Mouse (Mus musculus) erythroblast, adult 5-6 weeks (primary cell): ENCODE data around the gene Meis2. TPM values are rescaled to one million over a fixed set of nuclear protein-coding genes. Genes with fewer than 3 reads are reported as not detected.

ENCODE experiments used
- ATAC-seq: replicated peaks from 2 replicates; pipeline ENCODE4 v1.8.0; 2016; ENCODE audit warnings: moderate number of reproducible peaks, mild to moderate bottlenecking, moderate TSS enrichment, inconsistent platforms; ENCODE audit not compliant: poor library complexity, low FRiP score, severe bottlenecking
- total RNA-seq, 2 experiments: library from RNA; stranded (forward) in 1 of 2; stranded (reverse) in 1 of 2; fragments of 150-400 nt in 1 of 2; fragments of 200-764, 138-1000 nt in 1 of 2; gene quantifications; 2 replicates each; pipeline versions ENCODE4 v1.2.3 to v1.2.4; 2015 to 2017; ENCODE audit warnings: low replicate concordance in 2 of 2

Meis2 gene
- total RNA-seq, 2 experiments from 2014 or later, result not detected

DNA sequence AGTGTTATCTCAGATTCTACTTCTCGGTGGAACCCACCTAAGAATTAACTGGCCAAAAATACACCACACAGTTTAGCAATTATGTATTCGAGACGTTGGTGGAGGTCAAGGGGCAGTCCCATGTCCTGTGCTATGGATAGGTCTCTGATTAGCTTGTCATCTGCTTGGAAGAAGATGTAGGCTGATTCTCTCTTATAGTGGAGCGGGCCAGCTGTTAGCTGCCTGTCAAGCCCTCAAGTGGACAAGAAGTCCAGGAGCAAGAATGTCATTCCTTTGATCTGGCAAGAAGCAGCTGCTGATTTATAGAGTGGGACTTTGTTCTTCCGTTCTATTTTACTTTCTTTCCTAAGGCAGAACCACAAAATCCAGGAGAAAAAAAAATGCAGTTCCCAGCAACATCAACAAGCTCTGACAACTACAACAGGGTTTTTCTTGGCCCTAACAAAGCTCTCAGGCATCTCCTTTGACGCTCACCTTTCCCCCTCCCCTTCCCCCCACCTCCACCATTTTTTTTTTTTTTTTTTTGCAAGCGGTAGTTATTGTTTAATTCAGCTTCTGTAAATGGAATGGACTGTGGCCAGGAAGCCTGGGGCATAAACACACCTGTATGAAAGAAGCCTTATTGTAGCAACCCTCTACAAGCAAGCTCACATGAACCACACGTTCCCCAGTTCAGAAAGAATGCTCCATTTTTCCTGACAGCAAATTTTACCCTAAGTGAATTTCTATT lies 189.7 kb downstream of the Meis2 start:
- no peak for ATAC-seq

DNA sequence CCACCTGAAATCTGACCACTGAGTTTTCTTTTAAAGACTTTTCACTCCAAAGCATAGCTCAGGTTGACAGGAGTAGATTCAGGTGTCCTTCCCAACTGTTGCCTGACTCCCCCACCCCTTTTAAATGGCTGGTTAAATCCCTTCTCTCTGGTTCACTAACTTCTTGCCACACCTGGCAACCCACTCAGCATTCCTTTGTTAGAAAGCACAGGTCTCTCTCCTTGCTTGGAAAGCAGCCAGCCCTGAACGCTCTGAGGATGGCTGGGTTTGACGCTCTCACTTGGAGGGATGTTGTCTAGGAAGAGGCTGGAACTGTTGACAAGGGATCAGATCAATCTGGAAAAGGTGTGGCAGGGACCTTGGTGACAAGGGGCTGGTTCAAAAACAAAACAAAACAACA lies 192.8 kb downstream of the Meis2 start:
- ATAC-seq, result no peak

DNA sequence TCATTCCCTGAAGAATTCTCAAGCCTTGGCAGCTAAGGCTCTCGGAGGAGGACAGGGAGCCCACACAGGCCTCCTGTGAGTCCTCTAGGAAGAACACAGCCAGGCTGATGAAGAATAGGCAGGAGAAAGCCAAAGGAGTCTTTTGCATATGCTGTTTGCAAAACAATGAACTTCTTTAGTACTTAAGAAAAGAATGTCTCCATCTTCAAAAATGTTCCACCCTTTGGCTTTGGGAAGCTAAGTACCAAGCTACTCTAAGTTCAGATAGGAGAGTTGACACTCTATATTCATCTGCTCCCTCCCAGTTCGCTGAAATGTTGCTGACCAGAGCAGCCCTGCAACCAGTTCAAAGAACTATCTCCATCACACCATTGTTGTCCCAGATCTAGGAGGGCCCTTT lies 195.7 kb downstream of the Meis2 start:
- ATAC-seq, result no peak

DNA sequence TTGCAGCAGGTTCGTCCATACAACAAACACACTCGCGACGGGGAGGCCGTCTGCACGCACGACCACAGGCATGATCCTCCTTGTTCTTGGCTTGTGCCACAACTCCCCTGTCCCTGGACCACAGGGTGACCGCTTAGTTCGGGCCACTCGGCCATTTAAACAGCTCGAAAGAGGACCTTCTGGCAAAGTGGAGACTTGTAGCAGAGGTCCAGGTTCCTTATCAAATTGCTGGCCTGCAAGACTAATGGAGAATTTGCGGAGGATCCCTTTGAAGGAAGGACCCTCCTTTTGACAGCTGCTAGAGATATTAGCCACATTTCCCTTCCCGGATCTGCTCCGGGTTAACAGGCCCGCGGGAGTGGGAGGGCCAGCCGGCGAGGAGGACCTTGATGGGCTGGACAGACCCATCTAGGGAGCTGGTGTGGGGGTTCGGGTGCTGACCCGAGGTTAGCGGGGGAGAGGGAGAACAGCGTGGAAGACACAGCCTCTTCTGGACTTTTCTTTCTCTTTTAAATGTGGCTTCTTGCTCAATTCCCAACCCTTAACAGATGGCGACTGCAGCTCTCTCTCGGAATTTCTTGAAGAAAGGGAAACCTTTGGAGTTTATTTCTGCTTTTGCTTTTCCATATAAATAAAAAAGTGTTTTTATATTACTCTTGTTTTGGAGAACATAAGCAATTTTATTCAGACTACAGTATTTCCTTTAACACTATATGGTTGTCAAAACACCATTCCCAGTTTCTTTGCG lies 204.9 kb downstream of the Meis2 start:
- ATAC-seq, result no peak

DNA sequence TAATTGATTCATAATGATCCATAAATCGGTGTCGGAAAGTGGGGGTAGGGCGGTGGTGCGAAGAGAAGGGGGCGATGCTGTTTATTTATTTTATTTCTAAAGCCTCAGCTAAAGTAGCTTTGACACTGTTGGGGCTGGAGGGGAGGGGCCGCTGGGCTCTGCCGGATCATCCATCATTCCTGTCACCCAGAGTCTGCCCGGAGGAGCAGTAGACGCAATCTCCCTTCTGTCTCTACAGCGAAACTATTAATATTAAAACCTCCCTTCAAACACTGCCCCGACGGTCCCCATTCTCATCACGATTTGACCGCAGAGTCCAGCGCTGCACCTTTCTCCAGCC lies 205.5 kb downstream of the Meis2 start:
- no peak for ATAC-seq

DNA sequence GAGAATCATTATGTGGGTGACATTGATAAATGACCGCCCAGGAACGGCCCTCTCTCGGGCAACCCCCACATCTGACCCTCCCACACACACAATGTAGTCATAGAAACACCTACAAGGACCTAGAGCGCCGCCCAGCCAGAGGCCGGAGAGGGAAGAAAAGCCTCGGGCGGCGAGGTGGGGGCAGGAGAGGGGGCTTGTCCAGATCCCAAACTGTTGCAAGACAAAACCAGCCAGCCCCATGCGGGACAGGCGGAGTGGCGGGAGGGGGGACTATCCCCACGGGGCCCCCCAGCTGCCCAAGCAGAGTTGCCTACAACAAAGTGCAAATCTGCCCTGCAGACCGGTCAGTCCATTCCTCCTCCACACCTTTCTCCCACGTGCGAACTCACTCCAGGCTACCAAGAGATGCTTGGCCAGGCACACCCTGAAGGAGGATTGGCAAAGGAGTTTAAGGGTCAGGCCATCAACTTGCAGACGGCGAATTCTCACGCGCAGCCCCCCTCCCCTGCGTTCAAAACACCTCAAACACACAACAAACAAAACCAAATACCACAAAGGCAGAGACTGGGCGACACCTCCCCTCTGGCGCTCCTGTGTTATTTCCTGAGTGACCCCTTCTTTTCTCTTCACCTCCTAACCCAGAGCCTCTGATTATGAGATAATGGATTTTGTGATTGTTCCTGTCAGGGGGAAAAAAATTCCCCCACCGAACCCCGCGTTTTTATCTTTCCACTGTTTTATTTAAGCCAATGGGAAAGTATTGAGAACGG lies 206.1 kb downstream of the Meis2 start:
- no peak for ATAC-seq

DNA sequence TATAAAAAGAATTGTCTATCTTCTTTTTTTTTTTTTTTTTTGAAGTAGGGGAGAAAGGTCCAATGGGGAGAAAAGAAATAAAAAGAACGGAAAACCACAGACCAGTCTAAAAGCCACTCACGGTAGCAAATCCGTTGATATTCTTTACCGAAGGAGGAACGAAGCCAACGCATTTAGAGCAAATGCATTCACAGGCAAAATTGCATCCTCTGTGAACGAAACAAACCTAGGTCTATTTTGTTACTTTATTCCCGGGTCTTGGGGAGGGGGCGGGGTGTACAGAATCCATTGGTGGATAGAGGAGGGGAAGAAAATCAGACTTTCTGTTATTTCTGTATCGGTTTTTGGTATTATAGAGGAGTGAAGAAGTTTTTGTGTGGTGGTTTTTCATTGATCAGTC lies 206.7 kb downstream of the Meis2 start:
- ATAC-seq, result no peak

DNA sequence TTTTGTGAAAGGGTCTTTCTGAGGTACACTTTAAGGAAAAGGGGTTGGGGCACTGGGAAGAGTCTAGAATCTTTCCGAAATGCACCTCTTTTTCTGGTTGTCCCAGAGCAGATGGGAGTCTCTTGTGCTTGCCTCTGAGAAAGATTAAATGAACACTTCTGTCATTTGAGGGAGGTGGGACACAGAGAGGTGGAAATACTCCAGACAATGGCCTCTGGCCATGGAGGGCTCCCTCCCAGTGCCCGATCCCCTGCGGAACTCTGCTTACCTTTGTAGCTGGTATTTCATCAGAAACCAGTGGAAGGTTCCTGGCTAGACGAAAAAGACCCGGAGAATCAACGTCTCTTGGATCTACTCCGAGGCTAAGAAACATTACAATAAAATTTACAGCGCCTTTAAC lies 207.4 kb downstream of the Meis2 start:
- no peak for ATAC-seq

DNA sequence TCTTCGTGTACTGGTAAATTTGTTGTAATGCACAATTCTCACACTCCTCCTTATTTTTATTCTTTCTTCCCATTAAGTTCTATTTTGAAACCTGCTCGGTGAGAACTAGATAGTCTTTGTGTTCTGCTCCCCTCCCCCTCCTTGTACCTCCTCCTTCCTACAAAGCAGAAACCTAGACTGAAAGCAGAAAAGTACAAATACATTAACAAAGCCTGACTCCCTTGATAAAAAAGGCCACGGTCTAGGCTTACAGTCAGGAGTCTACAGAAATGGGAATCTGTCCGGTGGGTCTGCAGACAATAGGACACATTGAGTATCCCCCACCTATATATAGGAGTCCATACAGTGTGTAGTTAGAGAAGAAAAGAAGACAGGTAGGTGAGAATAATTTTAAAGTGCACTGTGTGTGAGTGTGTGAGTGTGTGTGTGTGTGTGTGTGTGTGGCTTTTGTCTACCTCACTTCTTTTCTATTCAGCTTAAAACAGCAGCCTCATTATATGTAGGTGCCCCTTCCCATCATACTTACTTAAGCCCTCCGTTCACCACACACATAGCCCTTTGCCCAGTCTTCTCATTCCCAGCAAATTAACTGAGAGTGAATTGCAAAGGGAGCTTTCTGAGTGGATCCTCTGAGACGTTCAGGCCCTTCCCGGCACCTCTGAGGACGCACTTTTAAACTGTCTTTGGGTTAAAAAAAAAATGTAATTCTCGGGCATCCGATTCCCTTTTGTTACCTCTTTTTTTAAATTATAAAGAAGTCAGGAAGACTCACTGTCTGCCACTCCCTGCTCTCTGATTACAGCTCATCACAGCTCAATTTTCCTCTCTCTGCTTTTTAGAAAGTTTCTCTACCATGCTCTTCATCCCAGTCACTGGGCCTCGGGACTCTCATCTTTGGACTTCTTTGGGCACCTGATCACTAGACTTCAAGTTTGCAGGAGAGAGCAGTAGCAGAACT lies 208.2 kb downstream of the Meis2 start:
- no peak for ATAC-seq

DNA sequence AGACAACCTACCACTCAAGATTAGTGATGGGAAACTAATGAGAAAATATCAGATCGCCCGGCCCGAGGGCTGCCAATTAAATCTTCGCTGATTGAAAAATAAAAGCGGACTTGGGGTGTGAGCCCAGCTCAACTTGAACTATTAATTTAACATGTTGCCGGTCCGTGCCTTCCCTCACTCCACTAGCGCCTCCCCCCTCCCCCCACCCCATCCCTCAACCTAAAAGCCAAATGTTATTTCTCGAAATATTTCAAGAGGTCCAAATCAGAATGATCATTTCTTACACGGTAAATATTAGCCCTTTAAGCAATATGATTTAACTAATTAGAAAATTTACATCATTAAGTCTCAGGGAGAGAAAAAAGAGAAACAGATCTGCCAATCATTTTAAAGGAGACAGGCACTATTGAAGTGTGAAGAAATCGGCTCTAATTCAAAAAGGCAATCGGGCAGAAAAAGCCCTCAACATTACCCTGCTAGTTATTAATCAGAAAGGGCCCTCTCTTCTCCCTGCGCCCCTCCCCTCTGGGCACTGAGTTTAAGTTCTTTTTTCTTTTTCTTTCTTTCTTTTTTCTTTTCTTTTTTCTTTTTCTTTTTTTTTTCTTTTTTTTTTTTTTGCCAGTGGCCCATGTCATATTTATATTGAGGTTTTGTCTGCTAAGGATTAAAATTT lies 209.1 kb downstream of the Meis2 start:
- ATAC-seq, result no peak

DNA sequence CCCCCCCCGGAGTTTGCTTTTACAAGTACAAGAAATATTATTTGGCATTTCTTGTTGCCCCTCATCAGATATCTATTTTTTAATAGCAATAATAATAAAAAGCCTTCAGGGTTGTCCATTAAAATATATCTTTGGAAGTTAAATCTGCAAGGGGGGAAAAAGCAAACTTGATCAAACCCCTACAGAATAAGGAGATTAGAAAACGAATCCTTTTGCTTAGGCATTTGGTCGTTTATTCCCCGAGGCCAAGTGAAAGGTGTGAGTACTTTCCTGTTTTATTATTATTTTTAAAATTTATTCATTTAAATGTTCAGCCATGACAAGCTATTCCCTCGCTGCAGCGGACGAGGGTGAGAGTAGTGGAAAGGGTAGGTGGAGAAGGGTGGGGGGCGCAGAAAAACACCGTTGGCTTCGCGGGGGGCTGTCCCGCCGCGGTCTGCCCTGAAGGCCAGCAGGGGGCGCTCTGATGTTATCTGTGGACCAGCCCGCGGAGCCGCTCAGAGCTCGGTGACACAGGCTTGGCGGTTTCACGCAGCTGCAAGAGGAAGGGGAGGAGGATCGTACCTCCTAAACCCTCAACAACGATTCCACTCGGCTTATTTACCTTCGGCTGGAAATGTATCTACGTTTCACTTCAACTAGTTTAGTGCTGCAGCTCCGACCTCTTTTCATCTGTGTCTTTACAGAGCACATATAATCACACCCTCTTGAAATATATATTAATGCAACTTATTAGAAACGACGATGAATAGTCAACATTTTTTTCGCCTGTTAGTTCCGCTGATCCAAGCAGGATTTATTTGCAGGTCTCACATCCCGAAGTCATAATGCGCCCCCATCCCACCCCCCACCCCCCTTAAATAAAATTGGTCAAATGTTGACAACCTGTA lies 209.9 kb downstream of the Meis2 start:
- ATAC-seq, result no peak

DNA sequence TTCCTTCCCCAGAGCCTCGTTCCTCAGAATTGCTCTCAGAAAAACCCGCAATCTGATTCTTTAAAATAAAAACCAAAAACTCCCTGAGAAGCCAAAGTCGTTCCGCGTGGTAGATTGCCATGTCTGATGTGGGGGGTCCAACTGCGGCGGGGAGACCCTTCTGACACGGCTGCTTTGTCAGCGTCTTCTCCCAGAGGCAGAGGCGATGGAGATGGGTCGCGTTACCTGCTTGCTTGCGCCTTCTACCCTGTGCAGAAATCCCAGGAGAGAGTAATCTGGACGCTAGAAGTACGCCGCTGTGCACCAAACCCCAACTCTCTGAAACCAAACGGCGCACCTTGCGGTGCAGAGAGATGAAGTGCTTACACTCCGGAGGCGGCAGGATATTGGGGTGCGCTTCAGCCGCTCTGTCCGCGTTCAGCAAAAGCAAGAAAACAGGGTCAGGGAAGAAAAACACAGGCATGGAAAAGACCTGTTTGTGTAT lies 210.8 kb downstream of the Meis2 start:
- ATAC-seq, result no peak

DNA sequence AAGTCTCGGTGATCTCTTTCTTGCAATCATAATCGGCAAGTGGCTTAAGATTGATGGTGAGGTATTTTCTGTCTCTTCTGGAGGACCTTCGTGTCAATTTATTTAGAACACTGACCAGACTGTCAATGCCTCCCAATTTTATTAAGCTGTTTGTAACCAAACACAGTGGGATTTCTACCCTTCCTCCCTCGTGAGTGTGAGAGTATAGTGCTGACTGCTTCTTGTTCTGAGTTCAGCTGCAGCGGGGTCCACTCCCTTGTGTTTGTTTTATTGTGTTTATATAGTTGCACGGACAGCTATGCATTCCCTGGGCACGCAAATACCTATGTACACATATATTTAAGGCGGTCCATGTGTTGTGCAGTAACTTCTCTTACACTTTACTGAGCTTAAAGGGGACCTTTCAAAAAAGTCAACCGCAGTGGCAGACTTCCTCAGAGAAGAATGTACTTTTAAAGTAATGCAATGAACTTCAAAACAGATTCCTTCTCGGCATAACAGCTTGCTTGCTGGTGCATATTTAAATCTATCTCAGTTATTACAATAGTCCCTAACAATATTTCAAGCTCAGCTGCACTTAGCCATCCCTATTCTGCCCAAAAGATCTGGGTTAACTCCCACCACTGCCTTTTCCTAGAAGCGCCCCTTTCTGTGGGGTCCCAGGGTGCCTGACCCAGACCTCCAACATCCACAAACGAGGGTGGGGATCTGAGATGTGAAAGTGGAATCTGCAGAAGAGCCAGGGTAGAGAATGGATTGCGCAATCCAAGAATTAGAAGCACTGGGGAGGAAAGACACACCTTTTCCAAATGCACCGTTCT lies 211.4 kb downstream of the Meis2 start:
- ATAC-seq, result no peak

DNA sequence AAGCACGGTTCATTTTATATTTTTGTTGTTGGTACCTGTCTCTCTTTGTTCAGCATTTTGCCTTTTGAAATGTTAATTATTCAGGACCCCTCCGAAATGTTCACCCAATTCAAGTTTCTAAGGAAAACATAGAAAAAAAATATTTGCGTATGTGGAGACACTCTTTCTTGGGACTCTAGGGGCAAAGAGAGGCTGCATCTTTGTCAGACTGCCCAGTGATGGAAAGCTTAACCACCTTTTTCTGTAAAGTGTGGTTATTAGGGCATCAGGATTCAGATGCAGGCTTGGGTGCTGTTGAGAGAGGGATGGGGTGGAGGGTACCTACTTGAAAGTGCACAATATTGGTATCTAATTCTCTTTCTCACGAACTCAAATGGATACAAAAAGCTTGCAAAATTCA lies 212.4 kb downstream of the Meis2 start:
- no peak for ATAC-seq

DNA sequence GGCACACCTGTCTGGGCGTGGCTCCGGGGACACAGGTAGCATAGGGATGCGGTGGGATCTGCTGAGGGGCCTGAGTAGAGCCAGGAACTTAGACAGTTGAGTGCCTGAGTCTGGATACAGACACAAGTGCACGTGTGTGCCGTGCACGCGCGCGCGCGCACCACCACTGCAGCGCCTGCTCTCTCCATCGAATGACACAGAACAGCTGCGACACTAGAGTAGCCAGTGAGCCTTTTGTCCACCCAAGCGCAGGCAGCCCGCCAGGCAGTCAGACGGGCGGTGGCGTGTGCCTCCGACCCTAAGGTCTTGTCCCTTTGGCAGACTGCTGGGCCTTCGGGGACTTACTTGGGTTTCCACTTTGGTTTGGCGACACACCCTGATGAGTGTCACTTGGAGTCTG lies 213.0 kb downstream of the Meis2 start:
- ATAC-seq, result no peak

DNA sequence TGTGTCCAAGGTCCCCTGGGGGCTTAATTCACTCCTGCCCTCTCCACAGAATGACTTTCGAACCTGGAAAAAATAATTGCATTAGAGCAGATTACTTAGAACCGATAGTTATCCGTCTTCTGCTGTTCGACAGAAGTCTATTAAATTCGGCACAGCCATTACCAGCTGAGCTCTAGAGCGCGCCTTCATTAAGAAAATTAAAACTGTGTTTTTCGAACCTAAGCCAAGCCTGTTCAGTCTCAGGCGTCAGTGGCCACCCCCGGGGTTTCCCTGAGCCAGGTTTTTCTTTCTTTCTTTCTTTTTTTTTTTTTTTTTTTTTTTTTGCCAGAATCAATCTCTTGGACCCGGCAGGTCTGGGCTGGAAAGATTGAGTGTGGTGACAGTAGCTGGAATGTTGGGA lies 213.5 kb downstream of the Meis2 start:
- no peak for ATAC-seq

DNA sequence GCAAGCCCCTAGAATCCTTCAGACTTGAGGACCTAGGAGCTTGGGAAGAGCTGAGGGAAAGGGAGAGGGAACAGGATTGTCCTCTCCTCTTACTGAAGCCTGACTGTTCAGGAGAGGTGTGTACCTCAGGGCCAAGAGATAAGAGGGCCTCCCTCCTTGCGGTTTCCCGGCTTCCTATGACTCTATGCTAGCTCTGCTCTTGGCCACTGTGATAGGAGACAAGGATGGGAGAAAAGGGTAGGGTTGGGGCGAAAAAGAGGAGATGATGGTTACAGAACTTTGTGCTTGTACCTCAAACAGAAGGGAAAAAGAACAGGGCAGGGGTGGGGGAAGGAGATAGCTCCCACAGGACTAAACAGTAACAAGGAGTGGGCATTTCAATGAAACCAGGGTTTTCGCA lies 214.7 kb downstream of the Meis2 start:
- no peak for ATAC-seq
